Mouse (Mus musculus) spleen, adult 2 months (tissue): Measurements from ENCODE around the gene Psmc6. TPM values are rescaled to one million over a fixed set of nuclear protein-coding genes. Genes with fewer than 3 reads are reported as not detected.

Experiments used
- DNase-seq, 2 experiments: peaks; one replicate each; pipeline versions ENCODE4 v3.0.0 to v3.0.0-alpha.2; 2012 to 2021; ENCODE audit warnings: low spot score in 2 of 2, low read depth in 1 of 2
- H3K27ac ChIP-seq: fragments of 200-500 bp; 2 replicates; pipeline ENCODE4 v1.5.1; 2012; ENCODE audit warnings: low read length, inconsistent platforms; ENCODE audit not compliant: insufficient read depth
- H3K27me3 ChIP-seq: fragments of 200-500 bp; 2 replicates; pipeline ENCODE4 v1.6.1; 2012; ENCODE audit warnings: mild to moderate bottlenecking, moderate library complexity, low read length, inconsistent platforms; ENCODE audit not compliant: control insufficient read depth, insufficient read depth
- H3K36me3 ChIP-seq: fragments of 200-500 bp; 2 replicates; pipeline ENCODE4 v1.6.1; 2012; ENCODE audit warnings: mild to moderate bottlenecking, low read length, inconsistent platforms; ENCODE audit not compliant: control insufficient read depth, insufficient read depth
- H3K4me1 ChIP-seq: fragments of 200-500 bp; 2 replicates; pipeline ENCODE4 v1.6.1; 2011; ENCODE audit warnings: inconsistent platforms; ENCODE audit not compliant: control insufficient read depth, insufficient read depth, insufficient read length
- H3K4me3 ChIP-seq: fragments of 200-500 bp; 2 replicates; pipeline ENCODE4 v1.5.1; 2011; ENCODE audit warnings: mild to moderate bottlenecking, inconsistent platforms; ENCODE audit not compliant: insufficient read depth, insufficient read length; ENCODE audit errors: extremely low read depth
- CTCF ChIP-seq: fragments of 200-500 bp; IDR thresholded peaks from 2 replicates; pipeline ENCODE4 v1.5.1; 2011; ENCODE audit warnings: mild to moderate bottlenecking, inconsistent platforms; ENCODE audit not compliant: insufficient read depth, insufficient read length, insufficient replicate concordance; ENCODE audit errors: extremely low read depth
- POLR2A ChIP-seq: fragments of 200-500 bp; IDR thresholded peaks from 2 replicates; pipeline ENCODE4 v1.6.1; 2011; ENCODE audit warnings: low read depth, low read length, inconsistent platforms
- WGBS: fragments of 180-500 bp; shearing (Covaris S2); methylation state at CpG from one replicate; pipeline ENCODE4 v1.1.7; 2018; 5-methylcytosine and 5-hydroxymethylcytosine counted together
- polyA plus RNA-seq: library from polyadenylated mRNA; depleted of rRNA; stranded (reverse); fragments of >200 nt; gene quantifications from 2 replicates; pipeline ENCODE4 v1.2.3, GENCODE M21; 2012

Gene Psmc6
- polyA plus RNA-seq, 1 experiment, result 10.3 TPM

GRCm38 (mm10) chr14:45309646-45310045, 19.9 kb upstream of the Psmc6 start:
- Histone ChIP-seq H3K36me3 (0 out of 2 replicates have a peak, but pooled peaks cover 4% of the 10 kb centered on the region), H3K27me3 (no peaks in the 10 kb centered on the region), H3K4me3 (no peak overlapping the region), H3K4me1 (no peaks in the 10 kb centered on the region; the same call in 1 of the 2 replicates), H3K27ac (no peak overlapping the region)
- 92% methylated on average over 13 of the region's 13 CpGs for WGBS
- no peak for DNase-seq
- no peak for TF ChIP-seq CTCF
- TF ChIP-seq POLR2A, result no peak

GRCm38 (mm10) chr14:45310101-45310500, 19.5 kb upstream of the Psmc6 start:
- 96% methylated on average over 14 of the region's 14 CpGs for WGBS
- no peak overlapping the region for H3K4me3 ChIP-seq
- H3K27me3 ChIP-seq, result no peaks in the 10 kb centered on the region
- H3K36me3 ChIP-seq, result 0 out of 2 replicates have a peak, but pooled peaks cover 2% of the 10 kb centered on the region
- TF ChIP-seq POLR2A, result no peak
- TF ChIP-seq CTCF, result no peak
- H3K27ac ChIP-seq, result no peak overlapping the region
- no peak for DNase-seq
- no peaks in the 10 kb centered on the region; the same call in 1 of the 2 replicates for H3K4me1 ChIP-seq

GRCm38 (mm10) chr14:45316927-45317326, 12.7 kb upstream of the Psmc6 start:
- Histone ChIP-seq H3K27ac (no peak overlapping the region), H3K4me3 (no peak overlapping the region), H3K27me3 (no peaks in the 10 kb centered on the region), H3K36me3 (no peaks in the 10 kb centered on the region), H3K4me1 (no peaks in the 10 kb centered on the region; the same call in 1 of the 2 replicates)
- no peak for DNase-seq
- no peak for TF ChIP-seq CTCF
- WGBS, result 68% methylated on average over 5 of the region's 5 CpGs

- Histone ChIP-seq H3K36me3 (no peaks in the 10 kb centered on the region), H3K27me3 (no peaks in the 10 kb centered on the region), H3K27ac (peak overlapping the region; percentile 72), H3K4me3 (peak overlapping the region; percentile 86), H3K4me1 (no peaks in the 10 kb centered on the region; the same call in 1 of the 2 replicates)
- WGBS, result 1% methylated on average over 32 of the region's 38 CpGs
- DNase-seq, result no peak
- no peak for TF ChIP-seq POLR2A
- no peak for TF ChIP-seq CTCF
Observed at GRCm38 (mm10) chr14:45317921-45318411, 11.6 kb upstream of the Psmc6 start.

GRCm38 (mm10) chr14:45318426-45319236, 11.0 kb upstream of the Psmc6 start, which contains the start of gene Ero1l:
Ero1l (minus strand) TSS chr14:45318771.
- peak within 1 kb of the TSS; percentile 72 for H3K27ac ChIP-seq
- no peaks in the 10 kb centered on the region for H3K36me3 ChIP-seq
- DNase-seq, result peak; percentile 25 to 76
- H3K27me3 ChIP-seq, result no peaks in the 10 kb centered on the region
- H3K4me3 ChIP-seq, result peak within 1 kb of the TSS; percentile 86
- WGBS, result 1% methylated on average over 61 of the region's 74 CpGs
- TF ChIP-seq POLR2A (peak; percentile 31), CTCF (no peak)
- no peaks in the 10 kb centered on the region; the same call in 1 of the 2 replicates for H3K4me1 ChIP-seq

- 54% methylated on average over 3 of the region's 3 CpGs for WGBS
- Histone ChIP-seq H3K27ac (no peak overlapping the region), H3K27me3 (no peaks in the 10 kb centered on the region), H3K36me3 (no peaks in the 10 kb centered on the region), H3K4me3 (no peak overlapping the region), H3K4me1 (no peaks in the 10 kb centered on the region; the same call in 1 of the 2 replicates)
- TF ChIP-seq POLR2A, result no peak
- no peak for TF ChIP-seq CTCF
- no peak for DNase-seq
Observed at GRCm38 (mm10) chr14:45319237-45319610, 10.4 kb upstream of the Psmc6 start.

- H3K4me1 ChIP-seq, result no peaks in the 10 kb centered on the region; the same call in 1 of the 2 replicates
- H3K27me3 ChIP-seq, result no peaks in the 10 kb centered on the region
- no peak overlapping the region for H3K27ac ChIP-seq
- 89% methylated on average over 4 of the region's 4 CpGs for WGBS
- TF ChIP-seq CTCF, result no peak
- no peak for TF ChIP-seq POLR2A
- no peaks in the 10 kb centered on the region for H3K36me3 ChIP-seq
- no peak for DNase-seq
- H3K4me3 ChIP-seq, result no peak overlapping the region
Observed at GRCm38 (mm10) chr14:45320111-45320510, 9.5 kb upstream of the Psmc6 start.
